Mouse (Mus musculus): ENCODE data around the gene Yif1b.

DNA sequence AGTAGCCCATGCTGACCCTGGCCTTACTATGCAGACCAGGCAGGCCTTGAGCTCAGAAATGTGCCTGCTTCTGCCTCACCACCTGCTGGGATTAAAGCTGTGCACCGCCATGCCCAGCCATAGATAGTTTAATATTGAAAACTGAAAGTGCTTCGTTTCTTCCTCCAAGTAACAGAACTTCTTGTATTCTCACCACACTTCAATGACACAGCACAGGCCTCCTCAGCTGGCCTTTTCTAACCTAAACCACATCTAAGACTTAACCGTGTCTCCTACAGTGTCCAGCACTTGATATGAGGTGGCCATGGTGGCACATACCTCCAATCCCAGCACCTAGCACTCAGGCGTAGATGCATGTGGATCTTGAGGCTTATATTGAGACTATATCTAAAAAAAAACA, 32.3 kb downstream of the Yif1b start:
- TF ChIP-seq CTCF (IDR thresholded peaks at IDR 0.05 in 2 of 3, conservative IDR thresholded peaks at IDR 0.05 in 1 of 3; ENCODE audit: control insufficient read depth in 1 of 3, insufficient read depth in 1 of 3, low read depth in 2 of 3, low read length in 3 of 3, poor library complexity in 1 of 3, severe bottlenecking in 1 of 3) (no peak), EP300 (IDR thresholded peaks at IDR 0.05; ENCODE audit: low read depth in 1 of 2, low read length in 2 of 2) (no peak), TCF12 (IDR thresholded peaks at IDR 0.05; ENCODE audit: low read depth, low read length) (no peak), NELFE (IDR thresholded peaks at IDR 0.05; ENCODE audit: low read depth, low read length) (no peak), MEF2A (IDR thresholded peaks at IDR 0.05; ENCODE audit: extremely low read depth, insufficient replicate concordance, low read depth, low read length, poor library complexity, severe bottlenecking) (no peak), SIN3A (IDR thresholded peaks at IDR 0.05; ENCODE audit: low read length) (no peak), RAD21 (IDR thresholded peaks at IDR 0.05; ENCODE audit: low read depth, low read length) (no peak), MAFK (IDR thresholded peaks at IDR 0.05; ENCODE audit: borderline replicate concordance, low read depth, low read length) (no peak)
